Mouse (Mus musculus): ENCODE results near the gene Oxct1.

- no peak for TF ChIP-seq CTCF (IDR thresholded peaks at IDR 0.05; ENCODE audit: low read depth, low read length)
- TF ChIP-seq GATA2 (IDR thresholded peaks at IDR 0.05; ENCODE audit: borderline replicate concordance, low read depth, low read length): no peak
- no peak for TF ChIP-seq GATA1 (IDR thresholded peaks at IDR 0.05; ENCODE audit: borderline replicate concordance, low read length)
- TF ChIP-seq TAL1 (conservative IDR thresholded peaks at IDR 0.05; ENCODE audit: low read depth, low read length): no peak
Observed at GRCm38 (mm10) chr15:4090601-4091000, 64.4 kb downstream of the Oxct1 start.

Measured in G1E (cell line).